Mouse (Mus musculus) neural tube, embryonic 14.5 days (tissue): ENCODE results near the gene Ckap5. TPM values are rescaled to one million over a fixed set of nuclear protein-coding genes. Genes with fewer than 3 reads are reported as not detected.

Experiments used
- ATAC-seq: fragments of 200-750 bp; cut with Nextera tagmentation; 2 replicates; pipeline ENCODE4 v1.8.0; 2017; ENCODE audit warnings: low read depth, mild to moderate bottlenecking, moderate TSS enrichment, moderate library complexity
- H3K27ac ChIP-seq: fragments of 300-500 bp; sonication (generic); 2 replicates; pipeline ENCODE4 v1.5.1; 2014; ENCODE audit warnings: low read depth, mild to moderate bottlenecking, control low read depth, low read length, moderate library complexity, mixed read lengths
- H3K27me3 ChIP-seq: fragments of 300-500 bp; sonication (generic); 2 replicates; pipeline ENCODE4 v1.6.1; 2014; ENCODE audit warnings: low read length; ENCODE audit not compliant: control insufficient read depth, insufficient read depth
- H3K36me3 ChIP-seq: fragments of 300-500 bp; sonication (generic); 2 replicates; pipeline ENCODE4 v1.6.1; 2014; ENCODE audit warnings: low read length, mixed read lengths; ENCODE audit not compliant: control insufficient read depth, insufficient read depth
- H3K4me1 ChIP-seq: fragments of 300-500 bp; sonication (generic); 2 replicates; pipeline ENCODE4 v1.6.1; 2014; ENCODE audit warnings: low read length; ENCODE audit not compliant: control insufficient read depth, insufficient read depth
- H3K4me2 ChIP-seq: fragments of 300-500 bp; sonication (generic); 2 replicates; pipeline ENCODE4 v1.6.1; 2014; ENCODE audit warnings: mild to moderate bottlenecking, low read depth, low read length, control low read depth
- H3K4me3 ChIP-seq: fragments of 300-500 bp; sonication (generic); 2 replicates; pipeline ENCODE4 v1.5.1; 2014; ENCODE audit warnings: low read depth, low read length, control low read depth, mixed read lengths
- H3K9ac ChIP-seq: fragments of 300-500 bp; sonication (generic); replicated peaks from 2 replicates; pipeline ENCODE4 v1.6.1; 2014; ENCODE audit warnings: low read depth, mild to moderate bottlenecking, control low read depth, low read length, mixed read lengths
- H3K9me3 ChIP-seq: fragments of 300-500 bp; sonication (generic); 2 replicates; pipeline ENCODE4 v1.6.1; 2016; ENCODE audit warnings: low read length; ENCODE audit not compliant: control insufficient read depth
- WGBS: fragments of 180-500 bp; shearing (Covaris S2); extraction: QIAGEN DNeasy Blood & Tissue Kit; methylation state at CpG from one replicate; pipeline ENCODE4 v1.1.7; 2014; 5-methylcytosine and 5-hydroxymethylcytosine counted together
- polyA plus RNA-seq: library from polyadenylated mRNA; unstranded; fragments of >200 nt; fragmentation: Nextera tagmentation; extraction: Ambion mirVana; gene quantifications from 2 replicates; pipeline ENCODE4 v1.2.1, GENCODE M21; 2014

The Ckap5 gene
- polyA plus RNA-seq, 1 experiment from 2014 or later = 123 TPM

- Histone ChIP-seq H3K27me3 (no peaks in the 10 kb centered on the region), H3K27ac (no peak overlapping the region), H3K4me1 (peaks cover 11% of the 10 kb centered on the region), H3K9ac (no peak overlapping the region), H3K9me3 (no peaks in the 10 kb centered on the region), H3K4me3 (no peak overlapping the region), H3K4me2 (no peak overlapping the region), H3K36me3 (peaks cover 47% of the 10 kb centered on the region)
- 91% methylated on average over 11 of the region's 11 CpGs for WGBS
- no peak for ATAC-seq
Observed at GRCm38 (mm10) chr2:91645811-91646210, 119.2 kb downstream of the Ckap5 start.

- Histone ChIP-seq H3K9ac (no peak overlapping the region), H3K4me3 (no peak overlapping the region), H3K27ac (no peak overlapping the region), H3K36me3 (peaks cover 50% of the 10 kb centered on the region), H3K27me3 (no peaks in the 10 kb centered on the region), H3K9me3 (no peaks in the 10 kb centered on the region), H3K4me2 (no peak overlapping the region), H3K4me1 (peaks cover 15% of the 10 kb centered on the region)
- 28% methylated on average over 1 of the region's 1 CpGs for WGBS
- no peak for ATAC-seq
Observed at GRCm38 (mm10) chr2:91646733-91647132, 120.2 kb downstream of the Ckap5 start.

- peaks cover 15% of the 10 kb centered on the region for H3K4me1 ChIP-seq
- peak overlapping the region; percentile 92 for H3K4me3 ChIP-seq
- peak overlapping the region; percentile 100 for H3K4me2 ChIP-seq
- H3K27ac ChIP-seq = peak overlapping the region; percentile 78; the same call in 1 of the 2 replicates
- peak; percentile 18; the same call in 1 of the 2 replicates for ATAC-seq
- H3K9me3 ChIP-seq = no peaks in the 10 kb centered on the region
- WGBS = 6% methylated on average over 15 of the region's 15 CpGs
- no peaks in the 10 kb centered on the region for H3K27me3 ChIP-seq
- peaks cover 49% of the 10 kb centered on the region for H3K36me3 ChIP-seq
- peak overlapping the region; percentile 89 for H3K9ac ChIP-seq
Observed at GRCm38 (mm10) chr2:91649152-91649551, 122.6 kb downstream of the Ckap5 start.

DNA sequence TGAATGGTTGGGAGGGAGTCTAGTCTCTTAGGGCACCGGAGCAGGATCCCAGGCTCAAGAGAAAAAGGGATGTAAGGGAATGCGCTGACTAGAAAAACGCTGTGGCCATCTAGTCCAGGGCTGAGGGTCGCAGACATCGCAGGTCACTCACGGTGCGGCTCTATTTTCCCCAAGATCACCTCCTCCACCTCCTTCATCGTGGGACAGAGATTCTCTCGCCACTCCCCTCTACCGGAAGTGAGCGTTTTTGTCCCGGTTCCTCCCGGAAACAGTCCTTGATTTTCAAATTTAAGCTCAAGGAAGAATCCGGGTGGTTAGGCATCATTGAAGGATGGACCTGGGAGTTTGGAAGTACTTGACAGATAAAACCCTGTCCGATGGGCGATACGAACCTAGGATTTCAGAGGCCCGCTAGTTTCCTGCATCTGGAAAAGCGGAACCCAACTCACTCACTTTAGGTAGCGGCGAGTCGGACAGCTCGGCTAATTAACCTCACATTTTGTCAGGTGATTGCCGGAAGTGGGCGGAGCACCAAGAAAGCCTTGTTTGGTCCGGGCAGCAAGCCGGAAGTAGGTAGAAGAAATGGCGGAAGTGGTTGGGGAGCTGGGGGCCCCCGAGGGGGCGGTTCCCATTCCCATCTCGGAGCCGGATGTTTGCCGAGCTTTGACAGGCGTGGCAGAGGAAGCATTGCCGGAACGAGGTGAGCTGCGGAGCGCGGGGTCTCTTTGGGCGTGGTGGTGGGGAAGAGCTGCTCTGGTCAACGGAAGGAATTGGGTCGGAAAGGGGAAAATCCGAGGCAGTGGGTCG is 123.2 kb downstream of the Ckap5 start, which contains the start of the genes Zfp408 and Arhgap1:
Zfp408 (minus strand) TSS at position 239 of the 807 bp plus-strand sequence.
Arhgap1 (plus strand) TSS at position 308 of the 807 bp plus-strand sequence.
- Histone ChIP-seq H3K4me1 (peaks cover 15% of the 10 kb centered on the region), H3K4me3 (peak within 1 kb of the TSS; percentile 92), H3K27ac (peak within 1 kb of the TSS; percentile 78), H3K36me3 (peaks cover 47% of the 10 kb centered on the region), H3K4me2 (peak within 1 kb of the TSS; percentile 100), H3K27me3 (no peaks in the 10 kb centered on the region), H3K9ac (peak within 1 kb of the TSS; percentile 89), H3K9me3 (no peaks in the 10 kb centered on the region)
- WGBS = under 1% methylated on average over 44 of the region's 44 CpGs
- peak; percentile 95 for ATAC-seq

GRCm38 (mm10) chr2:91650360-91650995 is 123.9 kb downstream of the Ckap5 start:
- peak overlapping the region; percentile 72 for H3K27ac ChIP-seq
- H3K27me3 ChIP-seq = no peaks in the 10 kb centered on the region
- peaks cover 47% of the 10 kb centered on the region for H3K36me3 ChIP-seq
- peak overlapping the region; percentile 92 for H3K4me3 ChIP-seq
- H3K9me3 ChIP-seq = no peaks in the 10 kb centered on the region
- peaks cover 15% of the 10 kb centered on the region for H3K4me1 ChIP-seq
- peak overlapping the region; percentile 66 for H3K9ac ChIP-seq
- H3K4me2 ChIP-seq = peak overlapping the region; percentile 85
- WGBS = 18% methylated on average over 16 of the region's 16 CpGs
- ATAC-seq = peak; percentile 47

GRCm38 (mm10) chr2:91651458-91652258 is 125.1 kb downstream of the Ckap5 start:
- Histone ChIP-seq H3K27me3 (no peaks in the 10 kb centered on the region), H3K27ac (no peak overlapping the region), H3K4me2 (no peak overlapping the region), H3K36me3 (peaks cover 48% of the 10 kb centered on the region), H3K9ac (no peak overlapping the region), H3K4me1 (peaks cover 15% of the 10 kb centered on the region), H3K4me3 (no peak overlapping the region), H3K9me3 (no peaks in the 10 kb centered on the region)
- ATAC-seq = no peak
- 91% methylated on average over 14 of the region's 14 CpGs for WGBS

GRCm38 (mm10) chr2:91652863-91653262 is 126.3 kb downstream of the Ckap5 start:
- Histone ChIP-seq H3K36me3 (peaks cover 43% of the 10 kb centered on the region), H3K27ac (no peak overlapping the region), H3K9ac (no peak overlapping the region), H3K4me3 (no peak overlapping the region), H3K9me3 (no peaks in the 10 kb centered on the region), H3K4me1 (peaks cover 15% of the 10 kb centered on the region), H3K4me2 (no peak overlapping the region), H3K27me3 (no peaks in the 10 kb centered on the region)
- 44% methylated on average over 6 of the region's 6 CpGs for WGBS
- ATAC-seq = no peak

GRCm38 (mm10) chr2:91655388-91655787 is 128.8 kb downstream of the Ckap5 start:
- Histone ChIP-seq H3K9me3 (no peaks in the 10 kb centered on the region), H3K27me3 (no peaks in the 10 kb centered on the region), H3K4me3 (no peak overlapping the region), H3K9ac (no peak overlapping the region), H3K4me1 (peaks cover 7% of the 10 kb centered on the region; the same call in 1 of the 2 replicates), H3K4me2 (no peak overlapping the region), H3K36me3 (peaks cover 51% of the 10 kb centered on the region), H3K27ac (no peak overlapping the region)
- no peak for ATAC-seq
- WGBS = 90% methylated on average over 5 of the region's 5 CpGs
